Mouse (Mus musculus) MEL (cell line): ENCODE measurements around the gene Ift22. TPM values are rescaled to one million over a fixed set of nuclear protein-coding genes. Genes with fewer than 3 reads are reported as not detected.
A peak's percentile ranks its signal among the peaks of the same experiment; 100 is the strongest.

Experiments used
- DNase-seq: peaks from one replicate; pipeline ENCODE4 v3.0.0; 2011; ENCODE audit warnings: low read depth, low spot score
- H3K27ac ChIP-seq: 2 replicates; pipeline ENCODE4 v1.5.1; 2012; ENCODE audit warnings: low read depth, mild to moderate bottlenecking, control low read depth, low read length, moderate library complexity; ENCODE audit not compliant: control insufficient read depth
- H3K27me3 ChIP-seq, 2 experiments: fragments of 150-350 bp in 1 of 2; sonication (generic) in 1 of 2; 2 replicates each; pipeline ENCODE4 v1.6.1; 2012; ENCODE audit warnings: low read length in 2 of 2, mild to moderate bottlenecking in 2 of 2, improper control_type of control experiment in 1 of 2, moderate library complexity in 1 of 2; ENCODE audit not compliant: insufficient read depth in 2 of 2, control insufficient read depth in 1 of 2
- H3K36me3 ChIP-seq, 2 experiments: 2 replicates each; pipeline ENCODE4 v1.6.1; 2012 to 2014; ENCODE audit warnings: low read length in 2 of 2, improper control_type of control experiment in 1 of 2, inconsistent platforms in 1 of 2, mild to moderate bottlenecking in 1 of 2; ENCODE audit not compliant: insufficient read depth in 2 of 2, control insufficient read depth in 1 of 2
- H3K4me1 ChIP-seq, 2 experiments: fragments of 150-350 bp in 1 of 2; sonication (generic) in 1 of 2; 2 replicates each; pipeline ENCODE4 v1.6.1; 2012; ENCODE audit warnings: low read length in 2 of 2, improper control_type of control experiment in 1 of 2, mild to moderate bottlenecking in 1 of 2; ENCODE audit not compliant: insufficient read depth in 2 of 2, control insufficient read depth in 1 of 2
- H3K4me3 ChIP-seq, 2 experiments: fragments of 150-350 bp in 1 of 2; sonication (generic) in 1 of 2; 2 replicates each; pipeline ENCODE4 v1.5.1; 2012; ENCODE audit warnings: low read depth in 2 of 2, low read length in 2 of 2, mild to moderate bottlenecking in 2 of 2, moderate library complexity in 2 of 2, control low read depth in 1 of 2, improper control_type of control experiment in 1 of 2; ENCODE audit not compliant: control insufficient read depth in 1 of 2, insufficient read depth in 1 of 2
- H3K79me2 ChIP-seq: 2 replicates; pipeline ENCODE4 v1.6.1; 2012; ENCODE audit warnings: mild to moderate bottlenecking, low read length, moderate library complexity; ENCODE audit not compliant: control insufficient read depth, poor library complexity, insufficient read depth
- H3K9ac ChIP-seq: 2 replicates; pipeline ENCODE4 v1.6.1; 2012; ENCODE audit warnings: low read depth, mild to moderate bottlenecking, control low read depth, low read length, moderate library complexity; ENCODE audit not compliant: control insufficient read depth, poor library complexity, severe bottlenecking
- H3K9me3 ChIP-seq: fragments of 150-350 bp; sonication (generic); replicated peaks from 2 replicates; pipeline ENCODE4 v1.6.1; 2012; ENCODE audit warnings: mild to moderate bottlenecking, low read length, improper control_type of control experiment, moderate library complexity; ENCODE audit not compliant: insufficient read depth
- BHLHE40 ChIP-seq: IDR thresholded peaks from 2 replicates; pipeline ENCODE4 v1.6.1; 2012; ENCODE audit warnings: low read depth, mild to moderate bottlenecking, inconsistent platforms, low read length, improper control_type of control experiment, borderline replicate concordance
- CHD1 ChIP-seq: IDR thresholded peaks from 2 replicates; pipeline ENCODE4 v1.6.1; 2012; ENCODE audit warnings: low read depth, mild to moderate bottlenecking, inconsistent platforms, low read length, improper control_type of control experiment
- CHD2 ChIP-seq: IDR thresholded peaks from 2 replicates; pipeline ENCODE4 v1.6.1; 2011; ENCODE audit warnings: low read length, improper control_type of control experiment
- CTCF ChIP-seq, 3 experiments: IDR thresholded peaks in 2 of 3; conservative IDR thresholded peaks in 1 of 3; 2 replicates each; pipeline ENCODE4 v1.5.1; 2011 to 2012; ENCODE audit warnings: low read length in 3 of 3, low read depth in 2 of 3, mild to moderate bottlenecking in 2 of 3, improper control_type of control experiment in 1 of 3, inconsistent platforms in 1 of 3, mixed read lengths in 1 of 3, moderate library complexity in 1 of 3; ENCODE audit not compliant: control insufficient read depth in 1 of 3, insufficient read depth in 1 of 3, poor library complexity in 1 of 3, severe bottlenecking in 1 of 3
- E2F4 ChIP-seq: IDR thresholded peaks from 2 replicates; pipeline ENCODE4 v1.6.1; 2011; ENCODE audit warnings: low read depth, low read length, improper control_type of control experiment, borderline replicate concordance
- ELF1 ChIP-seq: IDR thresholded peaks from 2 replicates; pipeline ENCODE4 v1.6.1; 2014; ENCODE audit warnings: low read depth, mild to moderate bottlenecking, inconsistent platforms, low read length, improper control_type of control experiment, moderate library complexity
- EP300 ChIP-seq, 2 experiments: IDR thresholded peaks; 2 replicates each; pipeline ENCODE4 v1.6.1; 2011; ENCODE audit warnings: improper control_type of control experiment in 2 of 2, low read length in 2 of 2, low read depth in 1 of 2, mild to moderate bottlenecking in 1 of 2
- ETS1 ChIP-seq: IDR thresholded peaks from 2 replicates; pipeline ENCODE4 v1.6.1; 2012; ENCODE audit warnings: low read depth, mild to moderate bottlenecking, inconsistent platforms, low read length, improper control_type of control experiment, moderate library complexity
- GABPA ChIP-seq: IDR thresholded peaks from 2 replicates; pipeline ENCODE4 v1.6.1; 2012; ENCODE audit warnings: low read depth, mild to moderate bottlenecking, inconsistent platforms, low read length, improper control_type of control experiment, moderate library complexity
- HCFC1 ChIP-seq: IDR thresholded peaks from 2 replicates; pipeline ENCODE4 v1.6.1; 2012; ENCODE audit warnings: low read depth, mild to moderate bottlenecking, inconsistent platforms, low read length, improper control_type of control experiment, moderate library complexity
- JUND ChIP-seq: IDR thresholded peaks from 2 replicates; pipeline ENCODE4 v1.6.1; 2011; ENCODE audit warnings: low read depth, mild to moderate bottlenecking, improper control_type of control experiment, low read length
- KAT2A ChIP-seq: conservative IDR thresholded peaks from 2 replicates; pipeline ENCODE4 v1.6.1; 2012; ENCODE audit warnings: low read depth, low read length, improper control_type of control experiment, inconsistent platforms
- MAFK ChIP-seq: IDR thresholded peaks from 2 replicates; pipeline ENCODE4 v1.6.1; 2011; ENCODE audit warnings: low read depth, mild to moderate bottlenecking, low read length, improper control_type of control experiment, borderline replicate concordance
- MAX ChIP-seq: IDR thresholded peaks from 2 replicates; pipeline ENCODE4 v1.6.1; 2011; ENCODE audit warnings: low read length, improper control_type of control experiment
- MAZ ChIP-seq: IDR thresholded peaks from 2 replicates; pipeline ENCODE4 v1.6.1; 2012; ENCODE audit warnings: low read depth, mild to moderate bottlenecking, inconsistent platforms, low read length, improper control_type of control experiment
- MEF2A ChIP-seq: IDR thresholded peaks from 2 replicates; pipeline ENCODE4 v1.6.1; 2014; ENCODE audit warnings: low read depth, mild to moderate bottlenecking, inconsistent platforms, low read length, improper control_type of control experiment; ENCODE audit not compliant: poor library complexity, insufficient replicate concordance, severe bottlenecking; ENCODE audit errors: extremely low read depth
- MXI1 ChIP-seq: IDR thresholded peaks from 2 replicates; pipeline ENCODE4 v1.6.1; 2011; ENCODE audit warnings: mild to moderate bottlenecking, low read depth, low read length, improper control_type of control experiment
- MYB ChIP-seq: IDR thresholded peaks from 2 replicates; pipeline ENCODE4 v1.6.1; 2011; ENCODE audit warnings: mild to moderate bottlenecking, low read depth, low read length, improper control_type of control experiment
- MYC ChIP-seq: IDR thresholded peaks from 2 replicates; pipeline ENCODE4 v1.6.1; 2011; ENCODE audit warnings: low read depth, mild to moderate bottlenecking, low read length, improper control_type of control experiment, moderate library complexity
- NELFE ChIP-seq: IDR thresholded peaks from 2 replicates; pipeline ENCODE4 v1.6.1; 2011; ENCODE audit warnings: low read depth, low read length, improper control_type of control experiment
- POLR2A ChIP-seq, 2 experiments: IDR thresholded peaks; 2 replicates each; pipeline ENCODE4 v1.6.1; 2011 to 2012; ENCODE audit warnings: low read length in 2 of 2, mild to moderate bottlenecking in 2 of 2, control low read depth in 1 of 2, improper control_type of control experiment in 1 of 2, low read depth in 1 of 2, moderate library complexity in 1 of 2; ENCODE audit not compliant: control insufficient read depth in 1 of 2, insufficient read depth in 1 of 2, poor library complexity in 1 of 2
- POLR2AphosphoS2 ChIP-seq: IDR thresholded peaks from 2 replicates; pipeline ENCODE4 v1.6.1; 2011; ENCODE audit warnings: low read length, improper control_type of control experiment
- POLR2AphosphoS5 ChIP-seq: IDR thresholded peaks from 2 replicates; pipeline ENCODE4 v1.6.1; 2012; ENCODE audit warnings: low read depth, borderline replicate concordance, mild to moderate bottlenecking, inconsistent platforms, low read length, moderate library complexity, mixed read lengths
- RAD21 ChIP-seq: IDR thresholded peaks from 2 replicates; pipeline ENCODE4 v1.6.1; 2011; ENCODE audit warnings: mild to moderate bottlenecking, low read depth, low read length, improper control_type of control experiment
- RCOR1 ChIP-seq: IDR thresholded peaks from 2 replicates; pipeline ENCODE4 v1.6.1; 2012; ENCODE audit warnings: low read depth, mild to moderate bottlenecking, inconsistent platforms, low read length, improper control_type of control experiment
- SIN3A ChIP-seq: IDR thresholded peaks from 2 replicates; pipeline ENCODE4 v1.6.1; 2012; ENCODE audit warnings: low read length, improper control_type of control experiment, inconsistent platforms
- TAL1 ChIP-seq: IDR thresholded peaks from 2 replicates; pipeline ENCODE4 v1.6.1; 2012; ENCODE audit warnings: mild to moderate bottlenecking, inconsistent platforms, low read length, moderate library complexity, mixed read lengths
- TBP ChIP-seq: IDR thresholded peaks from 2 replicates; pipeline ENCODE4 v1.8.0; 2011; ENCODE audit warnings: low read depth, low read length, improper control_type of control experiment
- TCF12 ChIP-seq: IDR thresholded peaks from 2 replicates; pipeline ENCODE4 v1.6.1; 2014; ENCODE audit warnings: low read depth, mild to moderate bottlenecking, inconsistent platforms, low read length, improper control_type of control experiment, moderate library complexity
- USF1 ChIP-seq: IDR thresholded peaks from 2 replicates; pipeline ENCODE4 v1.6.1; 2014; ENCODE audit warnings: low read depth, mild to moderate bottlenecking, inconsistent platforms, low read length, improper control_type of control experiment, moderate library complexity
- USF2 ChIP-seq, 2 experiments: IDR thresholded peaks; 2 replicates each; pipeline ENCODE4 v1.6.1; 2011 to 2012; ENCODE audit warnings: improper control_type of control experiment in 2 of 2, low read length in 2 of 2, borderline replicate concordance in 1 of 2, inconsistent platforms in 1 of 2, low read depth in 1 of 2, mild to moderate bottlenecking in 1 of 2; ENCODE audit not compliant: insufficient read depth in 1 of 2
- ZC3H11A ChIP-seq: IDR thresholded peaks from 2 replicates; pipeline ENCODE4 v1.6.1; 2012; ENCODE audit warnings: low read depth, mild to moderate bottlenecking, inconsistent platforms, low read length, improper control_type of control experiment
- ZKSCAN1 ChIP-seq: IDR thresholded peaks from 2 replicates; pipeline ENCODE4 v1.6.1; 2012; ENCODE audit warnings: low read depth, mild to moderate bottlenecking, inconsistent platforms, low read length, improper control_type of control experiment, moderate library complexity
- ZMIZ1 ChIP-seq: IDR thresholded peaks from 2 replicates; pipeline ENCODE4 v1.6.1; 2012; ENCODE audit warnings: low read depth, mild to moderate bottlenecking, inconsistent platforms, low read length, improper control_type of control experiment, moderate library complexity
- ZNF384 ChIP-seq: IDR thresholded peaks from 2 replicates; pipeline ENCODE4 v1.6.1; 2012; ENCODE audit warnings: low read depth, mild to moderate bottlenecking, inconsistent platforms, low read length, improper control_type of control experiment
- polyA plus RNA-seq, 2 experiments: library from polyadenylated mRNA; stranded (reverse) in 1 of 2; unstranded in 1 of 2; fragments of >175 nt in 1 of 2; fragments of >200 nt in 1 of 2; gene quantifications; 2 replicates each; pipeline versions ENCODE4 v1.2.1 to v1.2.4; 2012; ENCODE audit warnings: low replicate concordance in 2 of 2, low read depth in 1 of 2; ENCODE audit not compliant: insufficient read length in 2 of 2, insufficient read depth in 1 of 2, missing spikeins in 1 of 2
- total RNA-seq: library from RNA; depleted of rRNA; stranded (reverse); fragments of 300-350 nt; gene quantifications from 2 replicates; pipeline ENCODE4 v1.2.3, GENCODE M21; 2012

Gene Ift22
- total and polyA plus RNA-seq, 3 experiments = 15.6 to 78.1 TPM; not detected in 1

GRCm38 (mm10) chr5:136918655-136919472 lies 10.9 kb downstream of the Ift22 start:
- Histone ChIP-seq H3K79me2 (peaks cover 11% of the 10 kb centered on the region), H3K4me3 (peak overlapping the region; percentile 75 to 92), H3K27me3 (no peaks in the 10 kb centered on the region), H3K4me1 (peaks cover 2 to 3% of the 10 kb centered on the region in 2 experiments; a peak in 2 of 4 replicates), H3K36me3 (no peaks in the 10 kb centered on the region; a peak in 1 of 4 replicates), H3K27ac (peak overlapping the region; percentile 92), H3K9ac (peak overlapping the region; percentile 91), H3K9me3 (no peaks in the 10 kb centered on the region)
- peak; percentile 93 for DNase-seq
- no peak for TF ChIP-seq POLR2AphosphoS5
- TF ChIP-seq POLR2A (IDR thresholded peaks at IDR 0.05; ENCODE audit: control insufficient read depth in 1 of 2, insufficient read depth in 1 of 2, low read depth in 1 of 2, low read length in 2 of 2, poor library complexity in 1 of 2) = peak; percentile 54 to 65; a peak in 3 of 4 replicates
- TF ChIP-seq USF1 = peak; percentile 71
- TF ChIP-seq TAL1 = no peak
- peak; percentile 85 for TF ChIP-seq CHD2
- no peak for TF ChIP-seq USF2 (IDR thresholded peaks at IDR 0.05; ENCODE audit: borderline replicate concordance in 1 of 2, insufficient read depth in 1 of 2, low read depth in 1 of 2, low read length in 2 of 2)
- TF ChIP-seq TCF12 = 0 out of 2 replicates have a peak, but pooled peaks have one; percentile 28
- TF ChIP-seq EP300 (IDR thresholded peaks at IDR 0.05; ENCODE audit: low read depth in 1 of 2, low read length in 2 of 2) = no peak; a peak in 1 of 4 replicates
- peak; percentile 90 for TF ChIP-seq MXI1
- TF ChIP-seq RCOR1 = no peak
- TF ChIP-seq ZC3H11A = no peak
- peak; percentile 49; the same call in 1 of the 2 replicates for TF ChIP-seq MYC
- TF ChIP-seq MAZ = peak; percentile 33; the same call in 1 of the 2 replicates
- no peak for TF ChIP-seq CHD1
- peak; percentile 27 for TF ChIP-seq POLR2AphosphoS2
- TF ChIP-seq ZMIZ1 = 0 out of 2 replicates have a peak, but pooled peaks have one; percentile 23
- no peak for TF ChIP-seq GABPA
- TF ChIP-seq ZKSCAN1 = no peak
- peak; percentile 96 for TF ChIP-seq HCFC1
- TF ChIP-seq MAX = peak; percentile 95
- TF ChIP-seq BHLHE40 = peak; percentile 51; the same call in 1 of the 2 replicates
- TF ChIP-seq RAD21 = no peak
- peak; percentile 71 for TF ChIP-seq MYB
- TF ChIP-seq ETS1 = no peak
- no peak for TF ChIP-seq MAFK
- no peak for TF ChIP-seq MEF2A
- TF ChIP-seq E2F4 = peak; percentile 84; the same call in 1 of the 2 replicates
- peak; percentile 60 for TF ChIP-seq NELFE
- TF ChIP-seq ELF1 = peak; percentile 62; the same call in 1 of the 2 replicates
- no peak for TF ChIP-seq CTCF (IDR thresholded peaks at IDR 0.05 in 2 of 3, conservative IDR thresholded peaks at IDR 0.05 in 1 of 3; ENCODE audit: control insufficient read depth in 1 of 3, insufficient read depth in 1 of 3, low read depth in 2 of 3, low read length in 3 of 3, poor library complexity in 1 of 3, severe bottlenecking in 1 of 3)
- TF ChIP-seq TBP = peak; percentile 63; the same call in 1 of the 2 replicates
- peak; percentile 86 for TF ChIP-seq SIN3A
- TF ChIP-seq JUND = no peak
- TF ChIP-seq KAT2A = peak; percentile 84; the same call in 1 of the 2 replicates
- TF ChIP-seq ZNF384 = no peak
